Mouse (Mus musculus) ES-E14 (cell line): Measurements from ENCODE around the gene Cdh22.

Experiments used
- CHD2 ChIP-seq: IDR thresholded peaks from 2 replicates; pipeline ENCODE4 v1.6.1; 2014; ENCODE audit warnings: mild to moderate bottlenecking, low read depth, low read length, inconsistent platforms
- MAFK ChIP-seq: IDR thresholded peaks from 2 replicates; pipeline ENCODE4 v1.6.1; 2014; ENCODE audit warnings: mild to moderate bottlenecking, low read depth, low read length, inconsistent platforms; ENCODE audit not compliant: insufficient read depth
- ZC3H11A ChIP-seq: IDR thresholded peaks from 2 replicates; pipeline ENCODE4 v1.6.1; 2012; ENCODE audit warnings: low read depth, mild to moderate bottlenecking, inconsistent platforms, low read length, borderline replicate concordance

DNA sequence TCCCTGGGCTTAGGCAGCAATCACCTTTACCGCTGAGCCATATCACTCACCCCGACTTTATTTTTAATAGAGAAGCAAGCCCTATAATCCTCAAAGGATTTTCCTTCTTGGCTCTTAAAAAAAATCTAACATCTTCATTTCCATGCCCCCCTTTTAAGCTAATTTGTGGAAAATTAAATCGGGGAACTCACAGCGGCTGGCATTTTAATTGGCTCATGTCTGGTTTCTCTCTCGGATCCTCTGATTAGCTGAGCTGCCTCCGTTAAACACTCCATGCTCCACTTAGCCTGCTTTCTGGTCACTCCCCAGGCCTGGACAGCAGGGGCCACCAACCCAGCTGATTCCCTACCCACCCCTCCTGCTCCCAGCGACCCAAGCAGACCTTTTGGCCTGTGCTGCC, 142.3 kb downstream of the Cdh22 start:
- TF ChIP-seq ZC3H11A, result no peak
- TF ChIP-seq MAFK, result no peak
- no peak for TF ChIP-seq CHD2
